In genomic region chr7:74138169-74138568, GRCm38 (mm10) we compare ENCODE assay signal across 13 mouse cellular contexts.
"Had no signal": no experiment of that assay in that cellular context is flagged by ENCODE, and none has a peak within 500 bp of the region (broad histone marks: within the 10 kb centered on the region; RNA-seq: fewer than 3 reads in every experiment).

No protein-coding gene starts in this region.

- DNase-seq: layer of hippocampus, postnatal 36 days; lung, postnatal 14 days; retina, postnatal 1 day; thymus, adult 2 months; thymus, postnatal 25 days had no signal

- H3K4me3 ChIP-seq: limb, embryonic 15.5 days; liver, embryonic 12.5 days; lung, embryonic 15.5 days; midbrain, embryonic 12.5 days; neural tube, embryonic 13.5 days; stomach, embryonic 15.5 days had no signal

- H3K36me3 ChIP-seq: limb, embryonic 15.5 days; liver, embryonic 12.5 days; lung, embryonic 15.5 days; midbrain, embryonic 12.5 days; neural tube, embryonic 13.5 days; stomach, embryonic 15.5 days had no signal

- H3K27me3 ChIP-seq: limb, embryonic 15.5 days; liver, embryonic 12.5 days; lung, embryonic 15.5 days; midbrain, embryonic 12.5 days; neural tube, embryonic 13.5 days; stomach, embryonic 15.5 days had no signal

- H3K4me1 ChIP-seq: limb, embryonic 15.5 days; liver, embryonic 12.5 days; lung, embryonic 15.5 days; midbrain, embryonic 12.5 days; neural tube, embryonic 13.5 days; stomach, embryonic 15.5 days had no signal

- ATAC-seq: hindbrain, embryonic 16.5 days; liver, embryonic 12.5 days had no signal

- H3K9me3 ChIP-seq: limb, embryonic 15.5 days; liver, embryonic 12.5 days; lung, embryonic 15.5 days; midbrain, embryonic 12.5 days; neural tube, embryonic 13.5 days; stomach, embryonic 15.5 days had no signal

- H3K27ac ChIP-seq: limb, embryonic 15.5 days; liver, embryonic 12.5 days; lung, embryonic 15.5 days; macrophage; midbrain, embryonic 12.5 days; neural tube, embryonic 13.5 days; stomach, embryonic 15.5 days had no signal

- H3K4me2 ChIP-seq: limb, embryonic 15.5 days; liver, embryonic 12.5 days; lung, embryonic 15.5 days; midbrain, embryonic 12.5 days; neural tube, embryonic 13.5 days; stomach, embryonic 15.5 days had no signal

- H3K9ac ChIP-seq: limb, embryonic 15.5 days; liver, embryonic 12.5 days; lung, embryonic 15.5 days; midbrain, embryonic 12.5 days; neural tube, embryonic 13.5 days; stomach, embryonic 15.5 days had no signal
